Mouse (Mus musculus) lung, embryonic 15.5 days (tissue): ENCODE data around the gene Angel2. TPM values are rescaled to one million over a fixed set of nuclear protein-coding genes. Genes with fewer than 3 reads are reported as not detected.

Experiments
- ATAC-seq: fragments of 200-750 bp; cut with Nextera tagmentation; 2 replicates; pipeline ENCODE4 v1.8.0; 2017; ENCODE audit warnings: moderate number of reproducible peaks, borderline replicate concordance; ENCODE audit not compliant: low FRiP score, low TSS enrichment; ENCODE audit errors: extremely low read depth
- H3K27ac ChIP-seq: fragments of 300-500 bp; sonication (generic); 2 replicates; pipeline ENCODE4 v1.5.1; 2015; ENCODE audit warnings: moderate library complexity, mild to moderate bottlenecking, inconsistent platforms
- H3K27me3 ChIP-seq: fragments of 300-500 bp; sonication (generic); 2 replicates; pipeline ENCODE4 v1.6.1; 2015; ENCODE audit warnings: inconsistent platforms
- H3K36me3 ChIP-seq: fragments of 300-500 bp; sonication (generic); 2 replicates; pipeline ENCODE4 v1.6.1; 2015; ENCODE audit warnings: inconsistent platforms
- H3K4me1 ChIP-seq: fragments of 300-500 bp; sonication (generic); 2 replicates; pipeline ENCODE4 v1.6.1; 2015; ENCODE audit warnings: inconsistent platforms
- H3K4me2 ChIP-seq: fragments of 300-500 bp; sonication (generic); 2 replicates; pipeline ENCODE4 v1.6.1; 2015; ENCODE audit warnings: inconsistent platforms, mild to moderate bottlenecking, moderate library complexity
- H3K4me3 ChIP-seq: fragments of 300-500 bp; sonication (generic); 2 replicates; pipeline ENCODE4 v1.5.1; 2015; ENCODE audit warnings: mild to moderate bottlenecking, inconsistent platforms
- H3K9ac ChIP-seq: fragments of 300-500 bp; sonication (generic); 2 replicates; pipeline ENCODE4 v1.6.1; 2015; ENCODE audit warnings: inconsistent platforms
- H3K9me3 ChIP-seq: fragments of 300-500 bp; sonication (generic); 2 replicates; pipeline ENCODE4 v1.6.1; 2016; ENCODE audit warnings: inconsistent platforms
- WGBS: fragments of 180-500 bp; shearing (Covaris S2); methylation state at CpG from one replicate; pipeline ENCODE4 v1.1.7; 2015; 5-methylcytosine and 5-hydroxymethylcytosine counted together
- polyA plus RNA-seq: library from polyadenylated mRNA; unstranded; fragments of >200 nt; fragmentation: Nextera tagmentation; extraction: Ambion mirVana; gene quantifications from 2 replicates; pipeline ENCODE4 v1.2.1, GENCODE M21; 2015

Angel2 gene
- polyA plus RNA-seq, 1 experiment from 2014 or later, result 40.4 TPM

- no peak overlapping the region for H3K4me2 ChIP-seq
- 0 out of 2 replicates have a peak, but pooled peaks cover 4% of the 10 kb centered on the region for H3K9me3 ChIP-seq
- WGBS, result 47% methylated on average over 7 of the region's 7 CpGs
- H3K36me3 ChIP-seq, result no peaks in the 10 kb centered on the region
- H3K27ac ChIP-seq, result no peak overlapping the region
- peak; percentile 55; the same call in 1 of the 2 replicates for ATAC-seq
- no peak overlapping the region for H3K9ac ChIP-seq
- H3K4me3 ChIP-seq, result no peak overlapping the region
- H3K27me3 ChIP-seq, result no peaks in the 10 kb centered on the region
- no peaks in the 10 kb centered on the region for H3K4me1 ChIP-seq
Measured at GRCm38 (mm10) chr1:190995548-190995947, 70.6 kb downstream of the Angel2 start.

- Histone ChIP-seq H3K9me3 (0 out of 2 replicates have a peak, but pooled peaks cover 4% of the 10 kb centered on the region), H3K36me3 (no peaks in the 10 kb centered on the region), H3K9ac (no peak overlapping the region), H3K27ac (no peak overlapping the region), H3K4me2 (no peak overlapping the region), H3K4me3 (no peak overlapping the region), H3K4me1 (no peaks in the 10 kb centered on the region), H3K27me3 (no peaks in the 10 kb centered on the region)
- 63% methylated on average over 6 of the region's 6 CpGs for WGBS
- ATAC-seq, result no peak
Measured at GRCm38 (mm10) chr1:190996346-190996877, 71.5 kb downstream of the Angel2 start.

Other genes starting within 250 kb of the Angel2 start
- gene Rps6kc1, start 13.3 kb upstream of the Angel2 start, polyA plus RNA-seq, result 14.2 and 15.8 TPM in 2 replicates
- gene Vash2, start 54.2 kb downstream of the Angel2 start, polyA plus RNA-seq, result 23.2 and 24.5 TPM in 2 replicates
- 6.0 and 6.1 TPM in 2 replicates for gene Flvcr1, start 101.0 kb downstream of the Angel2 start, polyA plus RNA-seq
- gene Spata45, start 111.5 kb downstream of the Angel2 start, polyA plus RNA-seq, result not detected in 2 replicates
- gene Tatdn3, start 137.8 kb downstream of the Angel2 start, polyA plus RNA-seq, result 13.1 and 14.7 TPM in 2 replicates
- gene Nsl1, start 137.9 kb downstream of the Angel2 start, polyA plus RNA-seq, result 28.5 and 29.4 TPM in 2 replicates
- gene Batf3, start 172.7 kb downstream of the Angel2 start, polyA plus RNA-seq, result 9.3 and 11.4 TPM in 2 replicates
- not detected in 2 replicates for gene Fam71a, start 239.7 kb downstream of the Angel2 start, polyA plus RNA-seq